Mouse (Mus musculus) brain, embryonic 18.5 days (tissue): Measurements from ENCODE around the gene Scamp1.
"Not testable (repeated sequence)": the region's sequence is repeated elsewhere in the genome, so short reads cannot be mapped to it uniquely, and the experiment has no call there.

Source experiments
- DNase-seq: peaks from one replicate; pipeline ENCODE4 v3.0.0-alpha.2; 2012; ENCODE audit warnings: low read depth, low spot score

Scamp1 gene

DNA sequence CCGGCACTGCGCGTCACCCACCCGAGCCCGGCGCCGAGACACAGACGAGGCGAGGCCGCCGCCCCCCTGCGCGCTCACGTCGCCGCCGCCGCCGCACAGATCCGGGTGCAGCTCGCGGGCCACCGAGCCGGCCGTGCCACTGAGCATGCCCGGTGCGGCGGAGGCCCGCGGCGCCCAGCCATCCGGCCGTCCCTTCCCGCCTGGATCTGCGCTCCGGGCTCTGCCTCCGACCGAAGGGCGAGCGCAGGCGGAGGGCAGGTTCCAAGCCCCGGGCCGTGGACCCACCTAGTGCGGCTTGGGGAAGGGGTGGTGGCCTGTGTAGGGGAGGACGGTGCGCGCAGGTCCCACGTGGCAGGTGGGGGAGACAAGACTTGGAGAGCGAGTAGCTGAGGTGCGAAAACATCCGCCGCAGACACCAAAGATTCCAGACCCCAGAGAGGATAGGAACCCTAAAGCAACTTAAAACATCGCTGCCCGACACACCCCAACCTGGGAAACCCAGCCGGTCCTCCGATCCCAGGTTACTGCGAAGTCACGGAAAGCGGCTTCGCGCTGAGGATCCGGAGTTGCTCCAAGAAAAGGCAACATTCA lies at the start of gene Scamp1:
Gene Scamp1, minus strand, starts transcription at position 577 of the 591 bp plus-strand sequence.
- DNase-seq, result peak; percentile 78

DNA sequence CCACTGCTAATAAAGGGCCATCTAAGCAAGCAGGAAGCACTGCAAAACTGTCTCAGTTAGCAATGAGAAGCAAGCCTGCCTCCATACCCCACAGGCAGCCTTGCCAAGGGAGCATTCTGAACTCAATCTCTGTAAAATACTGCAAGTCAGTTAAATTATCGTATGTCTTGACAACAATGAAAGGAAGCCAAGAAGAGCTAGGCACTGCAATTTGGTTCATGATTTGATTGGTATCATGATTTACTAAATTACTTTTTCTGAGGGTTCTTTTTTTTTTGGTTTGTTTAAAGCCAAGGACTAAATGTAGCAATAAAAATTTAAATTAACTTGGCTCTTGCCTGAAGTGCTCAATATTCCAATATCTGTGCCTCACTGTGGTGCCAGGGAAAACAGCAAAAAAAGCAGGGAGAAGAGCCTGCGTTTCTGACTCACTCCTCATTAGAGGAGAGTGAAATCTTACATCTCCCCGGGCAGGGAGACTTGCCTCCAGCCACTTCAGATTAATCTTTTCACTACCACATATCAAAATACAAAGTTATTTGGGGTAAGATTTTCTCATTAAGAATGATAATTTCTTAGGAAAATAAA lies 44.8 kb upstream of the Scamp1 start:
- DNase-seq, result peak; percentile 54

DNA sequence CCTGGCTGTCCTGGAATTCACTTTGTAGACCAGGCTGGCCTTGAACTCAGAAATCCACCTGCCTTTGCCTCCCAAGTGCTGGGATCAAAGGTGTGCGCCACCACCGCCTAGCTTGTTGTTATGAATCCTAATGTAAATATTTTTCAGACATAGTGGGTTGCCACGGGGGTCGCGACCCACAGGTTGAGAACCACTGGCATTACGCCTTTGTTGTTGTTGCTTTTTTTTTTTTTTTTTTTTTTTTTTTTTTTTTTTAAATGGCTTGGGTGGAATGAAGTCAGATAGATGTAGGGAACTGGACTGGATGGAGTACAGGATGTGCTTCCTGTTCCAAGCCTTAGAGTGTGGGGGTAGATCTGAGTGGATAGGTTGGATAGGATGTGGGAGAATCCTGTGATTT lies 43.3 kb upstream of the Scamp1 start:
- DNase-seq, result not testable (repeated sequence)

DNA sequence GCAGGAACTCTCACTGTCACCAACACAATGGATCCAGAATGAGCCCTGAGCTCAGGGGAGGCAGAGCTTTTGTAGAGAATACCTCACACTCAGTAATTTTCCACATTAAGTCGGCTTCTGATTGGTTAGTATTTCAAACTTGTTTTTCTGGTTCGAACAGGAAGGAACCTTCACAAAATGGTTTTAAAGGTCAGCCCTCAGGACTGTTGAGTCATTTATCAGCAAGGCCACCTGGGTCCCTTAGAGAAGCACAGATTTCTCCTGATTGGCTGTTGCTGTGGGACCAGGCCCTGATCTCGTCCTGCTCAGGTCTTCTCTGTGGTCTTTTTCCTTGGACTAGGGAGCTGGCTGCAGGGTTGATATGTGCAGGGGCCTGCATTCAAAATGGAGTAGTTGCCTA lies 42.4 kb upstream of the Scamp1 start:
- no peak for DNase-seq

DNA sequence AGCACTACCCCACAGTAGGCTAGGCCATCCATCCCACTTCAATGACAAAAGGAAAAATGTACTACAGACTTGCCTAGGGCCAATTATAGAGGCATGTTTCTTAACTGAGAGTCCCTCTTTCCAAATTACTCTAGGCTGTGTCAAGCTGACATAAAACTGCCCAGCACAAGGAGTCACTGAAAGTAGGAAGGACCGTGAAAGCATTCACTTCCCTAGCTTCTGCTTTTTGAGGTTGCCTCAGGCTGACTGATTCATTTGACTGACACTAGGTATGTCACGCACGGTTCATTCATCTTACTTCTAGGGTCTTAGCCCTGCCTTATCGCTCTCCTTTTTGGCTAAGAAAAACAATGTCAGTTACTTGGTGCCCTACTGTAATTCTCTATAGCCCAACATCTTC lies 36.8 kb upstream of the Scamp1 start:
- DNase-seq, result no peak

DNA sequence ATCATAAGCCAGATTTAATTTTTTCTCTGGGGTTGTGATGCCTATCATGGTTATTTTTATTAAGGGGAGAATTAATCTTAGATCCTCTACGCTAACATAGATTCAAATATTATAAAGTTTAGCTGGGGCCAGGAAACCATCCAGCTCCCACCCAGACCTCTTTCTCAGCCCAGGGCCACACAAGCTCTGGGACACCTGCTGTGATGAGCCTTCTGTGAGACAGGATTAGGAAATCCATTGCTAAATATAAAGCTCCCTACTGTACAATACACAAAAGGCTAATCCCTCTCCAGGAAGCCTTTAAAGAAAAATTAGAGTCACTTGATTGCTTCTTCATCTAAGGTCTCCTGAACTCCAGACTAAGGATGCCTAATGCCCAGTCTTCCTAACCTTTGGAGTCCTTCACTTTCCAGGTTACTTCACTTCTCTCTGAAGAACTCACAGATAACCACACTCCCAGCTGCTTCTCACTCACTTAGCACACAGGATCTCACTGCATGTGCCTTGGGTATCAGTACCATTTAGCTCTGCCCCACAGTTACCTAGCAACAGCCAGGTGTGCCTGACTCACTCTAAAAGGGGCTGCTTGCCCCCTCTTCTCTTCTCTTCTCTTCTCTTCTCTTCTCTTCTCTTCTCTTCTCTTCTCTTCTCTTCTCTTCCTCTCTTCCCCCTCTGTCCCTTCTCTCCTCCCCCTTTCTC lies 35.6 kb upstream of the Scamp1 start:
- DNase-seq, result no peak

DNA sequence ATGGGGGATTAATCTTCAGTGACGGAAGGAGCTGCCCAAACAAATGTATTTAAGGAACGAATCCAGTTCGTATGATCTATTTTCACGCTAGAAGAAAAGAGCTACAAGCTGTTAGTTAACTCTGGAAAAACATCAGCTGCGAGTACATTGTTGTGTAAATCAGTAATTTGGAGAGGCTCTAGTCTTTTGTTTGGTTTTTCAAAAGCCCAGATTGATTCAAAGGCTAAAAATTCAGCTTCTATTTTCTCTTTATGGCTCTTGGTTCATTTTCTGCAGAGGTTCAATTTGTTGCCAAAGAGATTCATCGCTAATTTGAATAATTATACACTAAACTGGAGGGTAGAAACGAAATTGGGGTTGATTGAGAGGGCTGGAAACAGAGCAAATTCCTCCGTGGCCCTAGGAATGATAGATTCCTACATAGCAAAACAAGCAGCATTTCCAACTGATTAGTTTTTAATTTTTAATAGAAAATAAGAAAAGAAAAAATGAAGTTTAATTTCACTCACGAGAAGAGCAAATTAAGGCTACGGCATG lies 31.4 kb upstream of the Scamp1 start:
- DNase-seq, result peak; percentile 47

DNA sequence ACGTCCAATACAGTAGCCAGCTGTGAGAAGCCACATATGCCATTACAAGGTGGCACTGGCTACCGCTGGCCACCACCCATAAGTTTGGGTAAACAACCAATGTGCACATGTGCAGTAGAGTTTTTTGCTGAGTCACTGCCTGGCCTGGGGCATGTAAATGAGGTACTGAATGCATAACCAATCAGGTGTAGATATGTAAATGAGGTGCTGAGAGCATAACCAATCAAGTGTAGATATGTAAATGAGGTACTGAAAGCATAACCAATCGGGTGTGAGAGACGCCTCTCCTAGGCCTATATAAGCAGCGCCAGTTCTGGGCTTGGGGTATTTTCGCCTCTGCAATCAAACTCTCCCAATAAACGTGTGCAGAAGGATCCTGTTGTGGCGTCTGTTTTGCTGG lies 27.2 kb upstream of the Scamp1 start:
- not testable (repeated sequence) for DNase-seq

DNA sequence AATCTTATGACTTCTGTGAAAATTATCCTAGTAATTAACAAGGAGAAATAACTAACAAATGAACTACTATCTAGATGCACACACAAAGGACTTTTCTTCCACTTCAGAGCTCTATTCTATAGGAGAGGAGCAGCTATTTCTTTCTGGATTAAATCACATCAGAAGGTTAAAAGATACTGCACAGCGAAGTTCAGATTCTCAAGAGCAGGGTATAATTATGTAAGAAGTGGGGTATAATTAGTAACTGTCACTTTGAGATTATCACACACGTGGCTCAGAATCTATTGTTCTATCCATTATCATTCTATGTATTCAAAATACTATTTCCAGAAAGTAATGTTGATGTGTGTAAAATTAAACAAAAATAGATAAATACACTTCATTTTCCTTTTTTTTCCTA lies 22.6 kb upstream of the Scamp1 start:
- no peak for DNase-seq

DNA sequence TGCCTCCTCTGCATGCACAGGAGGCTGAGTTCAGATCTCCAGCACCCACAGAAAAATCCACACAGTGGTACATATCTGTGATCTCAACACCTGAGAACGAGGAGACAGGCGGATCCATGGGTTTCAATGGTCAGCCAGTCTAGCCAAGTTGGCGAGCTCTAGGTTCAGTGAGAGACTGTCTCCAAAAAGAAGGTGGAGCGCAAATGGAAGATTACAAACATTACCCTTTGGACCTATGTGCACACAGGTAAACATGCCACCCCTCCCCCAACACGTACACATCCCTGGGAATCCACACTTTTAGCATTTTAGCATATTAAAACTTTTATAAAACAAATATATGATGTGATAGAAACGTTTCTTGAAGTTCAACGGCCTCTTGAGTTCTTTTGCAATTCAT lies 21.9 kb upstream of the Scamp1 start:
- DNase-seq, result no peak

DNA sequence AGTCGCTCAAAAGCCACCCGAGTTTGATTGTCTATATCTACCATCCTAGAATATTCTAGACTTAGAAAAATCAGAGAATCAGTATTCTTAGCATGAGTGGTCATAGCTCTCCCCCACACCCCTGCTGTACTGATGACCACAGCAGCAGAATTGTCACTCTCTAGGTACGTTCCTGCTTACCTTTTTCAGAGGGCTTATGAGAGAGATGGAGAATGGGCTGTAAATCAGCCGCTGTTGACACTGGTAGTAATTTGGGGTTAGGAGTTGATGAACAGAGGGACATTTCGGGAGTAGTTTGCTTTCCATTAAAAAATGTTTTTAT lies 21.3 kb upstream of the Scamp1 start:
- DNase-seq, result no peak

DNA sequence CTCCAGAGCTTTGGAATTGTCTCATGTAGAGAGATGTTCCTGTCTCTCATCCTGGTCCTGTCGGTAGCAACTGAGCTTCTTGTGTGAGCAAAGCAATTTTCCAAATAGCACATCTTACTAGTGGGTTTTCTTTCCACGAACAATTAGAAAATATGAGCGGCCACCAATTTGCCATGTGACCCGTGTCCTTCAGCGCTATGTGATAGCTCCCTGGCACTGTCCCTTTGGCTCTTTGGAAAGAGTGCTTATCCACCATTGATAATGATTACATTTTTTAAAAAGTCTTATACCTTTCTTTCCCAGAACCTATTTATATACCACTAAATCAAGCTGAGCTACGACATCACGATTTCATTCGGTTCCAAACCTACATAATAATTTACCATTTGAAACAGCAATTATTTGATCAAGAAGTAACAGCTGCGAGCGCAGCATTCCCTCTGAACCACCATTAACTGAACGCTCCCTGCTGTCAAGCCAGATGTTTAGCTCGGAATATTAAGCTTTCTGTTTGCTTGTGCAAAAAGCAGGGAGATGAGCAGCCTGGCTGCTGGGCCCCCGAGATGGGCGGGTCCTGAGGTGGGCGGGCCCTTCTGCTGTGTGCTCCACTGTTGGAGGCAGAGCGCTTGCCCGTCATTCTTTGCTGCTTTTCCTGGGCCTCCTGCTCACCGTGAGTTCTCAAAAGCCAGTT lies 20.8 kb upstream of the Scamp1 start:
- DNase-seq, result no peak

DNA sequence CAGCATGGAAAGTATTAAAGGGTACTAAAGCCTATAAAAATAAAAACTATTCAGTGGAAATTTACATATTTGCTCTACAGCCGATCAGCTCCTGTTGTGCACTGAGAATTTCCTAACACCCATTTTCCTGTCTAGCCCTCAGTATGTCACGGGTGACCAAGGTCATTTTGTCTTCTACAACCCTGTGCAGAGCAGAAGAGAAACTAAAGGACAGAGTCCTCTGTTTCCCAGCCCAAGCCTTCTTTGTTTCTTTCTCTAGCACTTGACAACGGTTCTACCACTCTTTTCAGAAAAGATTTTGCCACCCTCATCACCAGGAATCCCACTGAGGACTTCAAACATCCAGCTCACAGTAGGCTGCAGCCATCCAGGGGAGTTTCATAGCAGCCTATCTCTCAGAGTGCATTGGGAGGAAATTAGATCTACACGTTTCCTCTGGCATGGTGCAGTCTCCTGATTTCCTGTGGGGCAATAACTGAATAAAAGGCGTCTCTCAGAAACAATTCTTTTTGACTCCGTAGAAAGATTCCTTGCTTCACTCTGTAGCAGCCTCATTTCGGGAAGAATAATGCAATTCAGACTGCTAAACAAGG lies 15.4 kb upstream of the Scamp1 start:
- no peak for DNase-seq

DNA sequence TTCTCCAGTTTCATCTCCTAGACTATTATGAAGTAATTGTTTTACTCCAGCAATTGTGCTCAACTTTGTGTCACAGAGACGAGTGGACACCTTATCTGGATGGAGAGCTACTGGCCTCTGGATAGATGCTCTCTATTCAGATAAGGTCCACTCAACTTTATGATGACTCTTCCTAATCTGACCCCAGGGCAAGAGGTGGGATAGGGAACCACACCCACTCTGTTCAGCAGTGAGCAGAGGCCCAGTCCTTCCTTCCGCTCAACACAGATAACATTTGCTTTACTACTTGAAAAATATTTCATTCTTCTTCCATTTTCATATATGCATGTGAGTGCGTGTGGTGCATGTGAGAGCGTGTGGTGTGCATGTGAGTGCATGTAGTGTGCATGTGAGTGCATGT lies 14.6 kb upstream of the Scamp1 start:
- no peak for DNase-seq

DNA sequence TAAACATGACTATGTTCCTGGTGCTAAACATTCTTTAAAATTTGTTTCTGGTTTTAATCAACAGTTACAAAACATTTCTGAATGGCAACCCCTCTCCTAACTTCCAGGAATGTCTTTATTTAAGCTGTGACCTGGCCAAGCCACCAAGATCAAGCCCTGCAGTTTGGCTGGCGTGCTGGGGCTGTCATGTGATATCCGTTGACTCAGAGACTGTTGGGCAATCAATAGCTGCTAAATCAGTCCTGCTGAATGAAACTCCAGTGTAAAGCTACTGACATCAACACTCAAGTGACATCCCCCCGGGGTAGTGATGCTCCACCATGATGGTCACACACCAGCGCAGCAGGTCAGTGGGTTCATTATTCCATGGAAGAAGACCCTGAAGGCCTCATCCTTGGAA lies 12.7 kb upstream of the Scamp1 start:
- no peak for DNase-seq

DNA sequence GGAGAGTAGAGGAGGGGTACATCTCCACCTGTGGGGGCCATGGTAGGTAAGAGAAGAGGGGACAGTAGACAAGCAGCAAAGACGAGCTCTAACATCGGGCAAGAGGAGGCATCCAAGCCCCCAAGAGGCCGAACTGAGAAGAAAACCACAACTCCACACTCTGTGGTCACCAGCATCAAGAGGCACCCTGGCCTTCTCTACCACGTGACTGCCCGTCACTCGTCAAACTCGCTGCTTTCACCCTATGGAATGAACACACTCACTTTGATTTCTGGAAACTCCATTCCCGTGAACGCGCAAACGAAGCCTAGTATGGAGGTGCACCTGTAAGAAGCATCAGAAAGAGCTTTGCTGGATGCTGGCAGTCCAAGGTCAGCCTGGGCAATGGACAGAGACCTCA lies 10.7 kb upstream of the Scamp1 start:
- no peak for DNase-seq

DNA sequence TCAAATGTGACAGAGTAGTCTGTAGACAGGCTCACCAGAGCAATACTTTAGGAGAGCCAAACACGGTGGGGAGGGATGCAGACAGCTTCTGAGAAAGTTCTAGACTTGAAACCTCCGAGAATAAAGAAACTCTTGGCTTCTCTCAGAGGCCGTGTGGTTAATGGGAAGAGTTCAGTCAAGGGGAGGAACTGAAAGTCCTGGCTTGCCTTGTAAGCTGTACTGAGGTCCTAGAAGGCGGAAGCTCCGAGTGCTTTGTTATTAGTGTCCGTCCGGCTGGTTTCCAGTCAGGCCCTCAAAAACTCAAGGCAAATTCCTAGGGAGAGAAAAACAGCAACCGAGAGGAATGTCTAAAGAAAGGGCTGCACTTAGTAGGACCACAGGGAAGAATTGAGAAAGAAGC lies 10.3 kb upstream of the Scamp1 start:
- DNase-seq, result no peak

DNA sequence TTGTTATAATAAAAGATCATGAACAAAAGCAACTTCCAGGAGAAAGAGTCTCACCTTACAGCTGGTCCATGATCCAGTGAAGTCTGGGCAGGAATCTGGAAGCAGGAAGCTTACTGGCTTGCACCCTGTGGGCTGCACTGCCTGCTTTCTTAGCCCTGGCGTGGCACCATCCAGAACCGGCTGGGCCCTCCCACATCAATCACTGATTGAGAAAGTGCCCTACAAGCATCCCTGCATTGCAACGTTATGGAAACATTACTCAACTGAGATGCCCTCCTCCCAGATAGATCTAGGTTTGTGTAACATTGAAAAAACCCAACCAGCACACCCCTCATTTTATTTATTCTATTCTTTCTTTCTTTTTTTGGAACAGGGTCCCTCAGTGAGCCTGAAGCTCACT lies 9.2 kb upstream of the Scamp1 start:
- DNase-seq, result no peak

DNA sequence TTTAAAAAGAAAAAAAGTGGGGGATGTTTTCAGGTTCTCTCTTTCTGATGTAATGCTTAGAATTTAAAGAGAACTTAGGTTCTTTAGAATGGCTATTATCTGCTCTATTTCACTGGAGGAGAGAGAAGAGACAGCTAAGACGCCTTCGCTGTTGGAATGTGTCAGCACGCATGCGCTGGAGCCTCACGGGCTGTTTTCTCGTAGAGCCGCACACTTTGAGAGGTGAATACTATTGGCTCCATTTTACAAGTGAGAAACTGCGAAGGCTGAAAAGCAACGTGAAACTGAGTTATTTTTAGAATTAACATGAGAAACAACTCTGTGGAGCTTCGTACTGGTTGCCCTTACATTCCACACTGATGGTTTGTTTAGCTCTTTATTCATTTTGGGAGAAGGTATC lies 8.3 kb upstream of the Scamp1 start:
- no peak for DNase-seq

DNA sequence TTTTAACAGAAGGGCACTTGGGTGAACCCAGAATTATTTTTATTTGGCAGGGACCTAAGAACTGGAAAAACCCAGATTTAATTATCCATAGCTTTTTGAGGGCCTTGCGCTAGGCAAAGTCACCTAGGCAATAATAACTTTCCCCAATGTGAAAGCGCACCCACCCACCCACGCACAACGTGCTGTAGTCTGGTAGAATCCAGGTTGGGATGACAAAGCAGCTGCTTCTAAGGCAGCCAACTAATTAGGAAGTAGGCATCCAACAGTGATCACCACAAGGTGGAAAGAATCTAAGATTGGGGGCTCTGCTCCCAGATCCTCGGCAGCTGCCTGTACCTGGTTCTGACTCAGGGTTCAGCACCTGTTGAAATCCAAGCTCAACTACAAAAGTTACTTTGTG lies 538 bp upstream of the Scamp1 start:
- DNase-seq, result no peak

DNA sequence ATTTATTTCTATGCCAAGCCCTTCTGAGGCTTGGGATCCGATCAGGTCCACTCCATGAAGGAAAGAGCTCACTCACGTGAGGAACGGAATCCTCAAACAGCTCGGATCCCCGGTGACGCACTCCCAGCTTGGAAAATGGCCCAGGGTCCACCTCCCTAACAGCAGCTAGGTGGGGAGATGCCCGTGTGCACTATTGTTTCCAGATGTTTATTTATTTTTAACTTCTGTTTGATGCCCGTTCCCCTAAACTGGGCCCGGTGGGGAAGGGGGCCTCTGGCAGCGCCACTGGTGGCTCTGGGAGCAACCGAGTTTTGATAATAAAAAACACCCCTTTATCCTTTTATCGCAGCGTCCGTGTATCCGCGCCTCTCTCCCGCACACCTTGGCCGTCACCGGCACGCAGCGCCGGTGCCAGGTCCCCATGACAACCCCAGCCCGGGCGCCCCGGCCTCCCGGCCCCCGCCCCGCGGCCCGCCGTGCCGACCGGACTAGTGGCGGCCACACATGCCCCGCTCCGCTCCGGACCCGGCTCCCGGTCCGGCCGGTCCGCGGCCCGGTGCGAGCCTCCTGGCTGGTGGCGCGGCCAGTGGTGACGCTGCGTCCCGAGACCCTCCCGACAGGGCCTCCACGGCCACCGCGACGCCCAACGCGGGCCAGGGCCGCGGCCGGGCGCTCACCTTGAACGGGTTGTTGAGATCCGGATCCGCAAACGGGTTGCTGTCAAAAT lies 951 bp downstream of the Scamp1 start:
- no peak for DNase-seq

DNA sequence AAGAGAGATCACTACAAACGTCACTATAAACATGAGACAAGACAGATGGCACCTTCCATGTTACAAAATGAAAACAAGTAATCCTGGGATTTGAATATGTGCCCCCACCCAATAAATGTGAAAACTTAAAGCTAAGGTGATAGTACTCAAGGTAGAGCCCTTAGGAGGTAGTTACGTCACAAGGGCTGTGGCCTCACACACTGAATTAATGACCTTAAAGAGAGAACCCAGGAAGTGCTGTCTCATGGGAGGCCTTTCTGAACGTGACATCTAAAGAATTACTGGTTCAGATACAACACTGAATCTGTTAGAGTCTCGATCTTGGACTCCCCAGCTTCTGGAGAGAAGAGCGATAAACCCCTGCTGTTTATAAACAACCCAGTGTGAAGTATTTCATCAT lies 6.2 kb downstream of the Scamp1 start:
- DNase-seq, result no peak
